Mouse (Mus musculus): ENCODE measurements around the gene Pgbd5.

Gene Pgbd5

GRCm38 (mm10) chr8:124439558-124439957 is at the start of gene Pgbd5:
Pgbd5 (minus strand) TSS chr8:124439658.
- no peak for TF ChIP-seq GATA4 (IDR thresholded peaks at IDR 0.05; ENCODE audit: insufficient replicate concordance, low read length)

GRCm38 (mm10) chr8:124483356-124484115 is 44.1 kb upstream of the Pgbd5 start:
- no peak for TF ChIP-seq GATA4 (IDR thresholded peaks at IDR 0.05; ENCODE audit: insufficient replicate concordance, low read length)

- no peak for TF ChIP-seq GATA4 (IDR thresholded peaks at IDR 0.05; ENCODE audit: insufficient replicate concordance, low read length)
Measured at GRCm38 (mm10) chr8:124482790-124483189, 43.3 kb upstream of the Pgbd5 start.

GRCm38 (mm10) chr8:124480321-124480720 is 40.9 kb upstream of the Pgbd5 start:
- no peak for TF ChIP-seq GATA4 (IDR thresholded peaks at IDR 0.05; ENCODE audit: insufficient replicate concordance, low read length)

- TF ChIP-seq GATA4 (IDR thresholded peaks at IDR 0.05; ENCODE audit: insufficient replicate concordance, low read length) = no peak
Measured at GRCm38 (mm10) chr8:124479251-124479650, 39.8 kb upstream of the Pgbd5 start.

- TF ChIP-seq GATA4 (IDR thresholded peaks at IDR 0.05; ENCODE audit: insufficient replicate concordance, low read length) = no peak
Measured at GRCm38 (mm10) chr8:124476701-124477100, 37.2 kb upstream of the Pgbd5 start.

- TF ChIP-seq GATA4 (IDR thresholded peaks at IDR 0.05; ENCODE audit: insufficient replicate concordance, low read length) = no peak
Measured at GRCm38 (mm10) chr8:124475690-124476089, 36.2 kb upstream of the Pgbd5 start.

- TF ChIP-seq GATA4 (IDR thresholded peaks at IDR 0.05; ENCODE audit: insufficient replicate concordance, low read length) = no peak
Measured at GRCm38 (mm10) chr8:124464641-124465040, 25.2 kb upstream of the Pgbd5 start.

GRCm38 (mm10) chr8:124463111-124463510 is 23.7 kb upstream of the Pgbd5 start:
- no peak for TF ChIP-seq GATA4 (IDR thresholded peaks at IDR 0.05; ENCODE audit: insufficient replicate concordance, low read length)

GRCm38 (mm10) chr8:124462192-124462591 is 22.7 kb upstream of the Pgbd5 start:
- TF ChIP-seq GATA4 (IDR thresholded peaks at IDR 0.05; ENCODE audit: insufficient replicate concordance, low read length) = no peak

GRCm38 (mm10) chr8:124461103-124461502 is 21.6 kb upstream of the Pgbd5 start:
- no peak for TF ChIP-seq GATA4 (IDR thresholded peaks at IDR 0.05; ENCODE audit: insufficient replicate concordance, low read length)

GRCm38 (mm10) chr8:124460660-124461059 is 21.2 kb upstream of the Pgbd5 start:
- TF ChIP-seq GATA4 (IDR thresholded peaks at IDR 0.05; ENCODE audit: insufficient replicate concordance, low read length) = no peak

GRCm38 (mm10) chr8:124459627-124460026 is 20.2 kb upstream of the Pgbd5 start:
- TF ChIP-seq GATA4 (IDR thresholded peaks at IDR 0.05; ENCODE audit: insufficient replicate concordance, low read length) = no peak

GRCm38 (mm10) chr8:124455359-124455758 is 15.9 kb upstream of the Pgbd5 start:
- TF ChIP-seq GATA4 (IDR thresholded peaks at IDR 0.05; ENCODE audit: insufficient replicate concordance, low read length) = no peak

- TF ChIP-seq GATA4 (IDR thresholded peaks at IDR 0.05; ENCODE audit: insufficient replicate concordance, low read length) = no peak
Measured at GRCm38 (mm10) chr8:124450192-124450895, 10.9 kb upstream of the Pgbd5 start.

- TF ChIP-seq GATA4 (IDR thresholded peaks at IDR 0.05; ENCODE audit: insufficient replicate concordance, low read length) = no peak
Measured at GRCm38 (mm10) chr8:124448962-124449670, 9.7 kb upstream of the Pgbd5 start.
